Mouse (Mus musculus) limb, embryonic 10.5 days (tissue): ENCODE measurements around the gene Cdh13. TPM values are rescaled to one million over a fixed set of nuclear protein-coding genes. Genes with fewer than 3 reads are reported as not detected.

Source experiments
- DNase-seq: peaks from one replicate; pipeline ENCODE4 v3.0.0-alpha.2; 2017; ENCODE audit warnings: low spot score
- H3K27ac ChIP-seq: fragments of 300-500 bp; sonication (generic); 2 replicates; pipeline ENCODE4 v1.5.1; 2016; ENCODE audit warnings: mild to moderate bottlenecking
- H3K27me3 ChIP-seq: fragments of 300-500 bp; sonication (generic); 2 replicates; pipeline ENCODE4 v1.6.1; 2016; ENCODE audit warnings: low read depth, mild to moderate bottlenecking; ENCODE audit not compliant: poor library complexity, severe bottlenecking
- H3K36me3 ChIP-seq: fragments of 300-500 bp; sonication (generic); 2 replicates; pipeline ENCODE4 v1.6.1; 2016; ENCODE audit warnings: mild to moderate bottlenecking, moderate library complexity
- H3K4me1 ChIP-seq: fragments of 300-500 bp; sonication (generic); 2 replicates; pipeline ENCODE4 v1.6.1; 2016
- H3K4me3 ChIP-seq: fragments of 300-500 bp; sonication (generic); 2 replicates; pipeline ENCODE4 v1.5.1; 2016; ENCODE audit warnings: mild to moderate bottlenecking, moderate library complexity
- H3K9me3 ChIP-seq: fragments of 300-500 bp; sonication (generic); replicated peaks from 2 replicates; pipeline ENCODE4 v1.6.1; 2016; ENCODE audit warnings: mild to moderate bottlenecking
- WGBS: fragments of 180-500 bp; shearing (Covaris S2); methylation state at CpG from one replicate; pipeline ENCODE4 v1.1.7; 2016; 5-methylcytosine and 5-hydroxymethylcytosine counted together
- polyA plus RNA-seq: library from polyadenylated mRNA; unstranded; fragments of >200 nt; fragmentation: Nextera tagmentation; extraction: Ambion mirVana; gene quantifications from 2 replicates; pipeline ENCODE4 v1.2.1, GENCODE M21; 2016

The Cdh13 gene
- polyA plus RNA-seq, 1 experiment from 2014 or later, result 3.3 TPM

GRCm38 (mm10) chr8:118582185-118582584 is 298.7 kb downstream of the Cdh13 start:
- DNase-seq, result no peak
- H3K27ac ChIP-seq, result no peak overlapping the region
- 98% methylated on average over 8 of the region's 8 CpGs for WGBS
- H3K9me3 ChIP-seq, result no peaks in the 10 kb centered on the region
- no peaks in the 10 kb centered on the region for H3K27me3 ChIP-seq
- H3K36me3 ChIP-seq, result no peaks in the 10 kb centered on the region
- H3K4me3 ChIP-seq, result no peak overlapping the region
- H3K4me1 ChIP-seq, result no peaks in the 10 kb centered on the region

GRCm38 (mm10) chr8:118587981-118588380 is 304.4 kb downstream of the Cdh13 start:
- no peaks in the 10 kb centered on the region for H3K9me3 ChIP-seq
- H3K36me3 ChIP-seq, result no peaks in the 10 kb centered on the region
- H3K4me1 ChIP-seq, result no peaks in the 10 kb centered on the region
- H3K27me3 ChIP-seq, result no peaks in the 10 kb centered on the region
- no peak for DNase-seq
- WGBS, result 93% methylated on average over 5 of the region's 5 CpGs
- no peak overlapping the region for H3K27ac ChIP-seq
- no peak overlapping the region for H3K4me3 ChIP-seq

GRCm38 (mm10) chr8:118596816-118597215 is 313.3 kb downstream of the Cdh13 start:
- Histone ChIP-seq H3K36me3 (no peaks in the 10 kb centered on the region), H3K4me3 (no peak overlapping the region), H3K9me3 (no peaks in the 10 kb centered on the region), H3K4me1 (no peaks in the 10 kb centered on the region), H3K27ac (no peak overlapping the region), H3K27me3 (no peaks in the 10 kb centered on the region)
- WGBS, result 86% methylated on average over 8 of the region's 8 CpGs
- no peak for DNase-seq

- Histone ChIP-seq H3K27ac (no peak overlapping the region), H3K9me3 (no peaks in the 10 kb centered on the region), H3K4me3 (no peak overlapping the region), H3K4me1 (peaks cover 7% of the 10 kb centered on the region), H3K27me3 (no peaks in the 10 kb centered on the region), H3K36me3 (no peaks in the 10 kb centered on the region)
- no peak for DNase-seq
- 82% methylated on average over 8 of the region's 8 CpGs for WGBS
Measured at GRCm38 (mm10) chr8:118601376-118601775, 317.8 kb downstream of the Cdh13 start.

- peaks cover 7% of the 10 kb centered on the region for H3K4me1 ChIP-seq
- DNase-seq, result no peak
- no peak overlapping the region for H3K27ac ChIP-seq
- H3K36me3 ChIP-seq, result no peaks in the 10 kb centered on the region
- no peaks in the 10 kb centered on the region for H3K27me3 ChIP-seq
- H3K4me3 ChIP-seq, result no peak overlapping the region
- whole genome bisulfite sequencing, result 82% methylated on average over 8 of the region's 8 CpGs
- H3K9me3 ChIP-seq, result no peaks in the 10 kb centered on the region
Measured at GRCm38 (mm10) chr8:118602074-118602473, 318.5 kb downstream of the Cdh13 start.

- H3K27ac ChIP-seq, result no peak overlapping the region
- no peak for DNase-seq
- WGBS, result 82% methylated on average over 10 of the region's 10 CpGs
Measured at GRCm38 (mm10) chr8:118611551-118611950, 328.0 kb downstream of the Cdh13 start.

DNA sequence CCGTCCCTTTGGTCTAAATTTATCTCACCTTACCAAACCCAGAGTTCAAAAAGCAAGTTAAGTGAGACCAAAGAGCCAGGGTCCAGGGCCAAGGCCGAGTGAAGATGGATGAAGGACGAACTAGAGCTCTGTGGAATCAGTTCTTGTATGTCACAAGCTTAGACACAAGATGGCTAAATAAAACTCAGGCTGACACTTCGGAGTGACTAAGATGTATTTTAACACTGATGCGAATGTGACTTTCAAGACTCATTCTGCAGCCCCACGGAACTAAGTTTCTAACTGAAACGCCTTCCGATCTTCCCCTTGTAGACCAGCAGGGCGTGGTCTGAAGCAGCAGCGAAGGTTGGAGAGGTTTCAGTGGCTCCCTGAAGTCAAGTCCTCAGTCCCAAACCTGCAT is 334.7 kb downstream of the Cdh13 start:
- Histone ChIP-seq H3K27ac (no peak overlapping the region), H3K36me3 (no peaks in the 10 kb centered on the region), H3K9me3 (no peaks in the 10 kb centered on the region), H3K4me3 (no peak overlapping the region), H3K27me3 (no peaks in the 10 kb centered on the region), H3K4me1 (no peaks in the 10 kb centered on the region)
- no peak for DNase-seq
- 94% methylated on average over 10 of the region's 10 CpGs for WGBS

More at GRCm38 (mm10) chr8:118611551-118611950, 328.0 kb downstream of the Cdh13 start:
- H3K27me3 ChIP-seq, result no peaks in the 10 kb centered on the region
- H3K9me3 ChIP-seq, result no peaks in the 10 kb centered on the region
- H3K4me1 ChIP-seq, result peaks cover 8% of the 10 kb centered on the region
- H3K36me3 ChIP-seq, result no peaks in the 10 kb centered on the region
- no peak overlapping the region for H3K4me3 ChIP-seq

DNA sequence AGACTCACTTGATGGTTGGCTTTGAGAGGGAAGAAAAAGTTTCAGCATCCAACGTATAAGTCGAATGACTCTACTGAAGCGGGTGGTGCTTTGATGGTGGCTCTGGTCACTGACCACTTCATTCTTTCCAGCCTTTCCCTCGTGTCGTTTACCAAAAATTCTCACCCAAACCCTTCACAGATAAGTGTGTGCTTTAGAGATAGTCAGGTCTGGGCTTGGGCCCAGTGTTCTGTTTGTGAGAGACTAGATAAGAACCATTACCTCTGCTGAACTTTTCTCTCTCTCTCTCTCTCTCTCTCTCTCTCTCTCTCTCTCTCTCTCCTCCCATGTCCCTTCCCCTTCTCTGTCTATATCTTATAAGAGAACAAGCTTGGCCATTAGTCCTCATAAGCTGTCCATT is 342.9 kb downstream of the Cdh13 start:
- H3K36me3 ChIP-seq, result no peaks in the 10 kb centered on the region
- no peak for DNase-seq
- 87% methylated on average over 5 of the region's 5 CpGs for WGBS

DNA sequence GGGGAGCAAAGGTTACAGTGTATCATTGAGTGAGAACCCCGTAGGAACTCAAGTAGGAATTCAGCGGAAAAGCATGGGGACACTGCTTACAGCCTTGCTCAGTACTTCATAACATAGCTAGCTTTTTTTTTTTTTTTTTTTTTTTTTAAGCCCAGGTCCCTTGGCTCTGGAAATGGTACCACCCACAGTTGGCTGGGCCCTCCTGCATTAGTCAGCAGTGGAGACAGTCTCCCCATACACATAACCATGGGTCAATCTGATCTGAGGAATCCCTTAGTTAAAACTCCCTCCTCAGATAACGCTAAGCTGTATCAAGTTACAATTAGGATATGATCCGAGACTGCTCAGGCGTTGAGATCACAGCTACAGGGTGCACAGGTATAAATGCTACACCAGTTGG is 344.2 kb downstream of the Cdh13 start:
- Histone ChIP-seq H3K4me3 (no peak overlapping the region), H3K36me3 (no peaks in the 10 kb centered on the region), H3K9me3 (no peaks in the 10 kb centered on the region), H3K4me1 (no peaks in the 10 kb centered on the region), H3K27ac (no peak overlapping the region), H3K27me3 (no peaks in the 10 kb centered on the region)
- 83% methylated on average over 5 of the region's 5 CpGs for WGBS
- DNase-seq, result no peak

More for the DNA sequence above, 342.9 kb downstream of the Cdh13 start:
- Histone ChIP-seq H3K27me3 (no peaks in the 10 kb centered on the region), H3K27ac (no peak overlapping the region), H3K9me3 (no peaks in the 10 kb centered on the region), H3K4me3 (no peak overlapping the region), H3K4me1 (no peaks in the 10 kb centered on the region)

DNA sequence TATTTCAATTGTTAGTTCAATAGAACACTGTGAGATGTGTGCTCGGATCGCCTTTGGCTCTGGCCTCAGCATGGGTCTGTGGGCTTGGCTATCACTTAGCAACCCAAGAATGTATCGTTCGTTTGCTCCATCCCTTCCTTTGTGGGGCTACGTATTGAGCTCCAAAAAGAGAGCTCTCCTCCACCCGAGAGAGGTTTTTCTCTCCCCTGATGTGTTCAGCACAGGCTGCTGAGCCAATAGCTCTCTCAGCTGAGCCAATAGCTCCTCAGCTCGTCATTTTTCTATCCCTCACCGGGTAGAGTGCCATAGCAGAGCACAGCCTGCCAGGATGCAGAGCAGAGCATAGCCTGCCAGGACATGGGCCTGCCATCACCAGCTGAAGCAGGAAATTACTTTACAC is 345.2 kb downstream of the Cdh13 start:
- Histone ChIP-seq H3K9me3 (no peaks in the 10 kb centered on the region), H3K4me1 (no peaks in the 10 kb centered on the region), H3K27me3 (no peaks in the 10 kb centered on the region), H3K4me3 (no peak overlapping the region), H3K27ac (no peak overlapping the region), H3K36me3 (no peaks in the 10 kb centered on the region)
- DNase-seq, result no peak
- WGBS, result 86% methylated on average over 8 of the region's 8 CpGs

DNA sequence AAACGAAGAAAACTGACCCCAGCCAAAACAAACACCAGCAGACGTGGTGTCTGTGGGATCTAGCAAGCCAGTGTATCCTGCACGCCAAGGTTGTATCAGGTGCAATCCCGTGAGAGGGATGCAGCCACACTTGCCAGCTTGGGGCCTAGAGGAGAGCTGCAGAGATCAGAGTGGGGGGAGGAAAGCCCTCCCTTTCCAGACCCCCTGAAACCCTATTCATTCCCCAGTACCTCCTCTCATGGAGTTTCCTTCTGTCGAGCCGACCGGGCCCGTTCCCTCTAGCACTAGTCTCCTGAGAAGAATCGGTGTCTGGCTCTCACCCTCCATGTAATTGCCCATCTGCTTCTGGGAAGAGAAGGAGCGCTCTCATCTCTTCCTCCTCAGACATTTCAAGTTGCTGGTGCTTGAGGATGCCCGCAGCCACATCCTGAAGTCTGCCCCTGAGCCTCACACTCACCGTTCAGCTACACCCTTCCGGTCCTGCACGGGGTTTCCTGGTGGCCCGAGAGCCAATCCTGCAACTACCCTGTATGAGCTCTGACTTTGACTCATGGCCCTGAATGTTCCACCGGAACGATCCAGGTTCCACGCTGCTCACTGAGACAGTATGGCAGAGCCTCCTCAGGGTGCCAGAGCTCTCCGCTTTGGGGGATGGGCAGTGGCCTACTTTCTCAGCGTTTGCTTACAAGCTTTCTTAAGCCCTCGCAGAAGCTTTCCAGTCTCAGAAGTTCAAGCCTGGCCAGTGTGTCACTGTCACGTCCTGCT is 351.9 kb downstream of the Cdh13 start:
- peaks cover 11% of the 10 kb centered on the region for H3K4me1 ChIP-seq
- no peak for DNase-seq
- no peak overlapping the region for H3K4me3 ChIP-seq
- 78% methylated on average over 22 of the region's 22 CpGs for WGBS
- H3K27me3 ChIP-seq, result no peaks in the 10 kb centered on the region
- H3K27ac ChIP-seq, result no peak overlapping the region
- H3K9me3 ChIP-seq, result no peaks in the 10 kb centered on the region
- no peaks in the 10 kb centered on the region for H3K36me3 ChIP-seq

GRCm38 (mm10) chr8:118639606-118640005 is 356.1 kb downstream of the Cdh13 start:
- H3K4me1 ChIP-seq, result peaks cover 10% of the 10 kb centered on the region
- WGBS, result 92% methylated on average over 8 of the region's 8 CpGs
- H3K4me3 ChIP-seq, result no peak overlapping the region
- H3K27ac ChIP-seq, result no peak overlapping the region
- no peaks in the 10 kb centered on the region for H3K36me3 ChIP-seq
- no peaks in the 10 kb centered on the region for H3K27me3 ChIP-seq
- DNase-seq, result no peak
- no peaks in the 10 kb centered on the region for H3K9me3 ChIP-seq

- H3K9me3 ChIP-seq, result no peaks in the 10 kb centered on the region
- H3K4me1 ChIP-seq, result no peaks in the 10 kb centered on the region
- no peaks in the 10 kb centered on the region for H3K27me3 ChIP-seq
- no peak for DNase-seq
- WGBS, result 89% methylated on average over 4 of the region's 4 CpGs
- no peak overlapping the region for H3K27ac ChIP-seq
- H3K36me3 ChIP-seq, result no peaks in the 10 kb centered on the region
- H3K4me3 ChIP-seq, result no peak overlapping the region
Measured at GRCm38 (mm10) chr8:118641799-118642198, 358.3 kb downstream of the Cdh13 start.
